Mouse (Mus musculus): ENCODE data around the gene S100a4.

The S100a4 gene

DNA sequence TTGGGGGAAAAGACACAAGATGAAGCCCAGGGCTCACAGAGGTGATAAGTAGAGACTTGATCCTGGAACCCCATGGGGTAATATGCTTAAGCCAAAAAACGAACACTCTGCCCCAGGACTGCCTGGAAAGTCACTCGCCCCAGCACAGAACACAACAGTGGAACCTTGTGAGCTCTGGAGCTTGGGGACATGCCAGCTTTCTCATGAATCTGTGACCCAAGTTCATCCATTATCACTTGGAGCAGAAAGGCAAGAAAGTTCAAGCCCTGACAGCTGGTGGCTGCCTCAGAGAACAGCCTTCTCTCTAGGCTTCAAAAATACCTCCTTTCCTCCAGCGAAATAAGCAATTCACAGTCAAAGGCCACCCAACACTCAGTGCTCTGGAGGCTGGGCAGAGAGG lies 4.2 kb upstream of the S100a4 start:
- DNase-seq (ENCODE audit: low read depth in 1 of 2, low spot score in 2 of 2), result no peak

DNA sequence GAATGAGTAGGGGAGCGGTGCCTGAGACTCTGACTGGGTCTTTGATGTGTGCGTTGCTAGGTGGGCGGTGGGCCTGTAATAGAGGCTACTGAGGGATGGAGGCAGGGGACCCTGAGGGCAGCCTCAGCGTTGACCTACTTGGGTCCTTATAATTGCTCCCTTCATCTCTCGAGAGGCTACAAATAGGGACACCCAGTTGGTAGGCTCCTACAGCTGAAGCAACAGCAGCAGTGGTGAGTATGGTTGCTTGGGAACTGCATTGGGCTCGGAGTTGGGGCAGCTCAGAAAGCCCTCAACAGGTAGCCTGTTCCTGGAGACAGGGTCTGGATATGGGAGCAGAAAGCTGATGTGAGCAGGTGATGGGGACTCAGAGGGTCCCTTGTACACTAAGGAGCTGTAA lies 3.5 kb upstream of the S100a4 start:
- no peak for DNase-seq (ENCODE audit: low read depth in 1 of 2, low spot score in 2 of 2)

DNA sequence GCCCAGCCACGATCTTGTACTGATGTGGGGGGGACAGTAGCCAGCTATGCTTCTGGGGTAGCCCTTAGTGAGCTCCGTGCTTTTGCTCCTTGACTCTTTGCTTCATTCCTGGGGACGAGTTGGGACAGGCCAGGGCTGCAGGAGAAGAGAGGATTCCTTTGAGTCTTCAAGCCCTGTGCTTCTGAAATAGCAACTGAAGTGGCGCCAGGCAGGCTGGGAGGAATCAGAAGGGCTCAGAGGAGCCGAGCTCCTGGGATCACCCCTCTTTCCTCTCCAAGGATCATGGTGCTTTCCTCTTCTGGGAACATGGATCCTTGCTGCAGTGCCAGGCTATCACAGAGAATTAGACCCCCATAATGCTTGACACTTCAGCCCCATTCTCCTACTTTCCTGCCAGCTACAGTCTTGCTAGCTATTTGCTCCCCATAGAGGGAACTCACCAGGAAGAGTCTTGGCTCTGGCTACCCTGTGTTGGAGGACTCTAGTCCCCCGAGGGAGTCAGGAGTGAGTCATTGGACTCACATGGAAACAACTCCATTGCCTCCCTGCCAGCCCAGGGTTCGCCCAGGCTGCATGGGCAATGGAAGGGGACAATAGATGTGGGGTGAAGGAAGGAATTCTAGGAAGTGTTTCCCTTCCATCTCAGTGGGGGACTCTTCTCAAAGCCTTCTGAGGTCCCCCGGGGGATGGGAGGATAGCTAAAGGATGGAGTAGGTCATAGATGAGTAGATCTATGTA lies 2.9 kb upstream of the S100a4 start:
- no peak for DNase-seq (ENCODE audit: low read depth in 1 of 2, low spot score in 2 of 2)

DNA sequence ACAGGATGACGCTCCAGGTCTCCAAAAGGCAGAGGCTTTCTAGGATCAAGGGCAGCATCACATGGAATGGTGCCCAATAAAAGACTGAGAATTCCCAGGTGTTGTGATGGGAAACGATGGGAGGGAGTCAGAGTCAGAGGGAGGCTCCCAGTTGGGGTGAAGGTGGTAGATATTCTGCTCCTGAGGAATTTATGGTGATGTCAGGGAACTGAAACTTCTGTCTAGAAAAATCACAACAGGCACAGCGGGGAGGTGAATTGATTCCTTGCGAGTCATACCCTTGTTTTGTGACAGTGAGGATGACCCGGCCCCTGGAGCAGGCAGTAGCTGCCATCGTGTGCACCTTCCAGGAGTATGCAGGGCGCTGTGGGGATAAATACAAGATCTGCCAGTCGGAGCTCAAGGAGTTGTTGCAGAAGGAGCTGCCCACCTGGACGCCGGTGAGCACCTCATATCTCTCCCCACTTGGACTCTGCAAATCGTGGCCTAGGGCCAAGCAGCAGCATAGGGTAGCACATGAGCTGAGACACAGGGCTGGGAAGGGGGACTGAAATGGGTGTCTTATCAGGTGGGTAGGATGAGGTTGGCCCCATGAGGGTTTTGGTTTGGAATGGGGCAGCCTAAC lies 2.0 kb upstream of the S100a4 start, which contains the start of gene Gm42674:
Gene Gm42674, plus strand, starts transcription at position 419 of the 625 bp plus-strand sequence.
- DNase-seq (ENCODE audit: low read depth in 1 of 2, low spot score in 2 of 2), result no peak

DNA sequence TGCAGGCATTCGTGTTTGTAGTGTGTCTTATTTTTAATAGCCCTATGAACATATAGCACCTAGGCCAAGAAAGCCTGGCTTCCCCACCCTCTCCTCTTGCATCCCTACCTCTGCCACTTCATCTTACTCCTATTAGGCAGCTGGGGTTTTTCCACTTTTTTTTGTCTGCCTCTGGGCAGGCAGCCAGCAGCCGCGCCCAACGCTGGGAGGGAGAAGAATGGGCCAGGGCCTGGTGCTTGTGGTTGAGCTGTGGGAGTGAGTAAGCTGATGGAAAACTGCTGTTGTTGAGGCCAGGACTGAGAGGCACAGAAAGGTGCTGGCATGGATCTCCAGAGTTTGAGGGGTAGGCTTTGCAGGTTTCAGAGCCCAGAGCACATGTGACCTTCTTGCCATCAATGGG lies 845 bp downstream of the S100a4 start:
- peak; percentile 75 to 78 for DNase-seq (ENCODE audit: low read depth in 1 of 2, low spot score in 2 of 2)

DNA sequence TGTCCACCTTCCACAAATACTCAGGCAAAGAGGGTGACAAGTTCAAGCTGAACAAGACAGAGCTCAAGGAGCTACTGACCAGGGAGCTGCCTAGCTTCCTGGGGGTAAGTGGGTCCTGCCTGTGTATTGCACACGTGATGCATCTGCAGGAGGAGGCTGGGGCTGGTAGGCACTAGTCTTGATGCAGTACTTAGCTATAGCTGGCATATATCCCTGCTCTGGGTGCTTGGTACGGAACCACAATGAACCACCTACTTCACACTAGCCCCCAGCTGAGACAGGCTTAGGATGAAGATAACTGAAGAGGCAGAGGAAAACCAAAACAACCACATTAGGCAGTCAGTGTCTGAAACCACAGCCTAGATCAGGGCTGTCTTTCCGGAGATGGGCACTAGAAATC lies 1.5 kb downstream of the S100a4 start:
- DNase-seq (ENCODE audit: low read depth in 1 of 2, low spot score in 2 of 2), result no peak

DNA sequence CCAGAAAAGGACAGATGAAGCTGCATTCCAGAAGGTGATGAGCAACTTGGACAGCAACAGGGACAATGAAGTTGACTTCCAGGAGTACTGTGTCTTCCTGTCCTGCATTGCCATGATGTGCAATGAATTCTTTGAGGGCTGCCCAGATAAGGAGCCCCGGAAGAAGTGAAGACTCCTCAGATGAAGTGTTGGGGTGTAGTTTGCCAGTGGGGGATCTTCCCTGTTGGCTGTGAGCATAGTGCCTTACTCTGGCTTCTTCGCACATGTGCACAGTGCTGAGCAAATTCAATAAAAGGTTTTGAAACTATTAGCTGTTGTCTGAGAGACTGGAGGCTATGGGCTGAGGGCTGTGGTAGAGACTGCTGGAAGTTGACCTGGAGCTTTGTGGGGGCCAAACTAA lies 2.2 kb downstream of the S100a4 start:
- no peak for DNase-seq (ENCODE audit: low read depth in 1 of 2, low spot score in 2 of 2)

DNA sequence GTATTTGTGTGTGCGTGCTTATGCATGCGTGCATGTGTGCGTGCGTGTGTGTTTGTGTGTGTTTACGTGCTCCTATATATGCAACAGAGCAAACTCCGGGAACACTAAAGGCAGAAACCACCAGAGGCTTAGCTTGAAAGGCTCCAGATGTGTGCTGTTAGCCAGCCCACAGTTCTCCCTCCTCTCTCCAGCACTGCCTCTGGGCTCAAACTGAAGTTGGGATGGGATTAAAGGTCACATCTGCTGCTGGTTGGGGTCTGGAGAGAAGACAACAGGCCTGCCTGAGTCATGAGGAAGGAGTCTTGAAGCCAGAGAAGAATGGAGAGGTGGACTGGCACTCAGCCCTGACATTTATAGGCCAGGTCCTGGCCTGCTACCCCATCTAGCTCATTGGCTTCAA lies 2.6 kb downstream of the S100a4 start:
- DNase-seq (ENCODE audit: low read depth in 1 of 2, low spot score in 2 of 2), result no peak

DNA sequence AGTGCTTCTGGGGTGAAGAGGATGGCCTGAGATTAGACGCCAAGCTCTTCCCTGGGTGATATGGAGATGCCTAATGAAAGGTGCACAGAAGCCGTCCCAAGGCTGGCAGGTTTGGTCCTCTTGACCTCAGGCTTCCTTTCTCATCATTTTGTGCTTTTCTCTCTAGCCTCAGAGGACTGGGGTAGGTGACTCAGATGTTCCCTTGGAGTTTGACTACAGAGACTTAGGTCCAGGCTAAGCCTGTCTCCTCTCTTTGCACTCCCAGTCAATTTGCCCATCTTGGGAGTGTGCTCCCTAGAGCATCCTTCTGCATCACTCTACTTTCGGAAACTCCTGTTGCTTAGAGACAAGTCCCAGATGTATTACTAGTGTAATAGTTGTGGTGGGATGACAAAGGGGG lies 3.8 kb downstream of the S100a4 start:
- DNase-seq (ENCODE audit: low read depth in 1 of 2, low spot score in 2 of 2), result no peak

DNA sequence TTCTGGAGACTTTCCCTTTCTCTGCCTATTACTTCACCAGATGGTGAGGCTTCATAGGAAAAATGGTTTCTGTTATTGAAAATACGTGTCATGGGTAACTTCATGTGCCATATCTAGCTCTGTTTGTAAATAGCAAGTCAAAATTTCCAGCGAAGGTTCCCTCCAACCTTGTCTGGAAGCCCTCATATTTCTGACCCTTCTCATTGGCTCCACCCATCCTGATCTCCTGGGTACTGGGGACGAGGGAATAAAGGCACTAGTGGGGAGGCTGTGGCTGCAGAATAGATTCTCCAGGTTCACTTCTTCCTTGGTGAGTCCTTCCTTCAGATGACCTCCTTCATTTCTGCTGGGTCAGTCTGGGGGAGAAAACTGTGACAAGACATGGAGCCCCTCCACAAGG lies 4.7 kb downstream of the S100a4 start, which contains the start of gene S100a5:
Gene S100a5, plus strand, starts transcription at position 301 of the 400 bp plus-strand sequence.
- DNase-seq (ENCODE audit: low read depth in 1 of 2, low spot score in 2 of 2), result no peak

DNA sequence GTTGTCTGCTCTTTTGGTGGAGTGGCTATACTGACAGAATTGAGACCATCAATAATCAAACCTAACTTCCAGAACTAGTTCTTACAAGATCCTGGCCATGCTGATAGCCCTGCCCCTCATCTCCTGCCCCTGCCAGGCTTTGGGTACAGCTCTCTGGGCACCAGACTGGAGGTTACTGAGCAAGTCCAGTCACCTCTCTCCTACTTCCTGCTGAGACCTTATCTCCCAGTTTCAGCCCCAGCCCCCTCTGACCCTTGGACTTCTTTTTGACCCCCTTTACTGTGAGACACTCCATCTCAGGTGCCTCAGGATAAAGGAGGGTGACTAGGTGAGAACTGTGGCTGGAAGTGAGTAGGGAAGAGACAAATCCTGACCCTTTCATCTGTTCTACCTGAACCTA lies 5.5 kb downstream of the S100a4 start:
- DNase-seq (ENCODE audit: low read depth in 1 of 2, low spot score in 2 of 2), result no peak

DNA sequence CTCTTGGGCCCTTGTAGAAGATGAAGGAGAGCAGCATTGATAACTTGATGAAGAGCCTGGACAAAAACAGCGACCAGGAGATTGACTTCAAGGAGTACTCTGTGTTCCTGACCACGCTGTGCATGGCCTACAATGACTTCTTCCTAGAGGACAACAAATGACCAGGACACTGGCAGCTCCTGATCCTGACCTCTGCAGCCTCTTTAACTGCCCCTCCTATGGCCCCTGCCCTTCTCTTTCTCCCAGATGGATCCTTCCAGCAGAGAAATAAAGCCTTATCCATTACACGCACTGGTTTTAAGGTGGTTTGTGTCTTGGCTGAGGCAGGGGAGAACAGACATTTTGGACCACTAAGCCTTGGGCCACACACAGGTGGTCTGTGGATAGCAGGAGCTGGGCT lies 7.9 kb downstream of the S100a4 start:
- DNase-seq (ENCODE audit: low read depth in 1 of 2, low spot score in 2 of 2), result no peak

DNA sequence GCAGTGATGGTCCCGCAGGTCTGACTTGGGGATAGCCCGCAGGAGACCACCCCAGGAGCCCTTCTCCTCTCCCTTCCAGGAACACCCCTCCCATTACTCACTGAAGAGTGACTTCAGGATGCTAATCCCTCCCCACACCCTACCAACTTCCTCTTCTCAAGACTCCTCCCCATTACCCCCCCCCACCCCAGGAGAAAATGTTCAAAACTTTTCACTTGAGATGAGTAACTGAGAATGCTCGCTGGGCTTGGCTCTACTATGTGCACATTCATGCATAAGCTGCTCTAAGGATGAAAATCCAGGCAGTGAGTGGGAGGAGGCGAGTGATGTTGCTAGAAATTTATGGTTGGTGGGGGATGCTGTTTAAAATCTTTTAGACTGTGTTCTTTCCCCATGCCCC lies 8.5 kb downstream of the S100a4 start:
- no peak for DNase-seq (ENCODE audit: low read depth in 1 of 2, low spot score in 2 of 2)

DNA sequence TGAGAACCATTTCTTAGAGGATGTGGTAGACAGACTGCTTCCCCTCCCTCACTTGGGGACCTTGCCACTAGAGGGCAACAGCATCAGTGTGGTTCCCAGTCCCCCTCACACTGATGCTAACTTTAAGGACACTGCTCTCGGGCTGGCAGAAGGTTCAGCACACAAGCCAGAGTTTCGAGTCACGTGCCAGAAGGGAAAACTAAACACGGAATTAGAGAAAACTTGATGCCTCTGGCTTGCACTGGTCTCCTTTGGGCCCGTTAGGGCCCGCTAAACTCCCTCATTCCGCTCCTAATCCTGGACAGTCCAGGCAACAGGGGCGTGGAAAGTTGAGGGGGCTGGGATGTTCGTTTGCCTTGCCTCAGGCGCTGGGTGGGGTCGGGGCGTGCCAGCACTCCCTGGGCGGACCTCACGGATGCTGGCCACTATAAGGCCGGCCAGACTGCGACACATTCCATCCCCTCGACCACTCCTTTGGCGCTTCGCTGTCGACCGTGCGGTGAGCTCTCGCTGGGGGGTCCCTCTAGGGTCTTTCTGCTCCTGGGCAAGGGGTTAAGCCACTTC lies 9.2 kb downstream of the S100a4 start, which contains the start of gene S100a6:
Gene S100a6, plus strand, starts transcription at position 155 of the 564 bp plus-strand sequence.
- DNase-seq (ENCODE audit: low read depth in 1 of 2, low spot score in 2 of 2), result peak in 1 of 2 experiments; percentile 50

DNA sequence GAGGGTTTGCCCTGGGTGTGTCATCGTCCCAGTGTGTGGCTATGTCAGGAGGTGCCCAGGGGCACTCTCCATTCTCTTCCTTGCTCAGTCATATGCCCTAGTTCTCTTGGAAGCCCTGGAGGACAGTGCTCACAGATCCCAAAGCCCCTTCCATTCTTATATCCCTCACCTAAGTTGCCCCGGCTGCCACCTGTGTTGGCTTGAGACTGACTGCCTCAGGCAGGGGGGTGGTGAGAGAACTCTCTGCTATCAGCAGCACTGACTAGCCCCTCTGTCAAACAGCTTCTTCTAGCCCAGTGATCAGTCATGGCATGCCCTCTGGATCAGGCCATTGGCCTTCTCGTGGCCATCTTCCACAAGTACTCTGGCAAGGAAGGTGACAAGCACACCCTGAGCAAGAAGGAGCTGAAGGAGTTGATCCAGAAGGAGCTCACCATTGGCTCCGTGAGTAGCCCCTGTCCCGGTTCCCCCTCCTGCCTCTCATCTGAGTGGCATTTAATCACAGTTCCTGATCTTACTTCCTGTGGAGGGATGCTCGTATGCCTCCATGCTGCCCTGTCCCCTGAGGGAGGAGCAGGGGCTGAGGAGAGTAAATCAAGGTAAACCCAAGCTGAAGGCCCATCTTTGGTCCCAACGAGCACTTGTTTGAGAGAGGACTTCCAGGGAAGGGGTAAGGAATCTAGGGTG lies 10.0 kb downstream of the S100a4 start:
- DNase-seq (ENCODE audit: low read depth in 1 of 2, low spot score in 2 of 2), result no peak

DNA sequence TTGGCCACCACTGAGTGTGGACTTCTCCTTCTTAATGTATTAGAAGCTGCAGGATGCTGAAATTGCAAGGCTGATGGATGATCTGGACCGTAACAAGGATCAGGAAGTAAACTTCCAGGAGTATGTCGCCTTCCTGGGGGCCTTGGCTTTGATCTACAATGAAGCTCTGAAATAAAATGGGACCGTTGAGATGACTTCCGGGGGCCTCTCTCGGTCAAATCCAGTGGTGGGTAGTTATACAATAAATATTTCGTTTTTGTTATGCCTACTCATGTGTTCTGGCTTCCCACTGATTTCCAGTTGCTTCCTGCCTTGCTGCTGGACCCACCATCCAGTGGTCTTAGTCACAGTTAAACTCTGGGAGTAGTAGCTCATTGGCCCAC lies 10.6 kb downstream of the S100a4 start:
- no peak for DNase-seq (ENCODE audit: low read depth in 1 of 2, low spot score in 2 of 2)

DNA sequence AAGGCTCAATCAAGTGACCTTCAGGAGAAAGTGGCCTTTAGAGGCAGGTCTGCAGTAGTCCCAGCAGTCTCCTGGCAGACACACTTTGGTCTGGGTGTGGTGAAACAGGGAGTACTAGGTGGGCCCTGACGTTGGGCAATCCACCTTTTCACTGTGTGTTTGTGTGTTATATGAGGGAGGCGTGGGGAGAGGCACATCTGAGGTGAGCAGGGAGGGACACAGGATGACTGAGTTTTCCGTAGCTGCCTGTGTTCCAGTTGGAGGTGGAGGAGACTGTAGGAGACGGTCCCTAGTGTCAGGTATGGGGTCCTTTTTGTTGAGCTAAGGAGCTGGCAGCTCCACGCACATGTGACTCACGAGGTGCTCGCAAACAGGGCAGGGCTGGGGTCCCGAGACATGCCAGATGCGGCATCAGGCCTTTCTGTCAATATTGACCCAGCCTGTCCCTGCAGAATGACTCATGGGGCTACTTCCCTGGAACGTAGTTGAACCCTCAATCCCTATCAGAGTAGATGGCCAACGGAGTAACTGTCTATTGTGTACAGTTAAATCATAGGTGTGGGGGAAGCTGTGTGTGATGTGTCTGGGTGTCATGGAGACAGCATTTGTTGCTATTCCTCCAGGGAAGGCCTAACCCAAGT lies 11.2 kb downstream of the S100a4 start:
- DNase-seq (ENCODE audit: low read depth in 1 of 2, low spot score in 2 of 2), result no peak

DNA sequence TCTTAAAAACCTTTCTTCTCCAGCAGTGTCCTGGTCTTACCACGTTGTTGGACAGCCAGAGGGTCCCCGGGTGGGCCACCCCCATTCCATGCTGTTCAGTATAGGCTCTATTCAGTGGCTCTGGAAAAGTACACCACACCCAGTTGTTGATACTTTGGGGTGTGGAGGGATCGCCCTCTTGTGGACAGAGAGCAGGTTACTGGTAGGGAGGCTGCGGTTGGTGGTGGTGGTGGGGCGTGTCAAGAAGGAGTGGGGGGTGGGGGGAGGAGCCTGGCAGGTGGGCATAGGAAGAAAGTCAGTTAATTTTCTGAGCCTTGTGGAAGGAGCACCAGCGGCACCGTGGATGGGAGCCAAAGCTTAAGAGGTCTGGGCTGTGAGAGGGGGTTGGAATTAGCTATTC lies 11.8 kb downstream of the S100a4 start:
- peak in 1 of 2 experiments; percentile 41 for DNase-seq (ENCODE audit: low read depth in 1 of 2, low spot score in 2 of 2)

DNA sequence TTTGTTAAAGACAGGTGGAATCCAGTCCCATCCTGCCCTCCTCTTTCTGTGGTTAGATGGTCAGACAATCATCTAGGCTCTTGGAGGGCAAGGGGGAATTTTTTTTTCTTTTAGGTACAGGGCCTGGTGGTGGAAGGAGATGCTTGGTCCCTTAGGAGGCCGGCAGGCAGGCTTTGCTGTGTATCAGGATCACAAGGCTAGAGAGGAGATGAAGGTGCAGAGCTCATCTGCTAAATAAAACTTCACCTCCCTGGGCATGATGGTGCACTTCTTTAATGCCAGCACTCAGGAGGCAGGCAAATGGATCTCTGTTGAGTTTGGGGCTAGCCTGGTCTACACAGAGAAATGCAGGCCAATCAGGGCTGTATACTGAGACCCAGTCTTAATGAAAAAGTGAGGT lies 12.3 kb downstream of the S100a4 start:
- DNase-seq (ENCODE audit: low read depth in 1 of 2, low spot score in 2 of 2), result no peak

DNA sequence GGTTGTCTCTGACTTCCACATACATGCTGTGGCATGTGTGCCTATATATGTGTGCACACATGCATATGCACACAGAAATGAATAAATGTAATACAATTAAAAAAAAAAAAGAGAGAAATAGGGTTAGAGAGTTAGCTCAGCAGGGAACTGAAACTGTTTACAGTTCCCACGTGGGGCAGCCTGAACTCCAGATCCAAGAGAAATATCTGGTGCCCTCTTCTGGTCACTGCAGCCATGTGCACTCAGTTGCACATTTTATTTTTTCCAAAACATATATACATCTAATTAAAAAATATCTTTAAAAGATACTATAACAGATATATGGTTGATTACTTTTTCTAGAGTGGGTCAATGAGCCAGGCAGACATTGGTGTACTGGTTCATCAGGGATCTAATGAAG lies 14.0 kb downstream of the S100a4 start:
- no peak for DNase-seq (ENCODE audit: low read depth in 1 of 2, low spot score in 2 of 2)

DNA sequence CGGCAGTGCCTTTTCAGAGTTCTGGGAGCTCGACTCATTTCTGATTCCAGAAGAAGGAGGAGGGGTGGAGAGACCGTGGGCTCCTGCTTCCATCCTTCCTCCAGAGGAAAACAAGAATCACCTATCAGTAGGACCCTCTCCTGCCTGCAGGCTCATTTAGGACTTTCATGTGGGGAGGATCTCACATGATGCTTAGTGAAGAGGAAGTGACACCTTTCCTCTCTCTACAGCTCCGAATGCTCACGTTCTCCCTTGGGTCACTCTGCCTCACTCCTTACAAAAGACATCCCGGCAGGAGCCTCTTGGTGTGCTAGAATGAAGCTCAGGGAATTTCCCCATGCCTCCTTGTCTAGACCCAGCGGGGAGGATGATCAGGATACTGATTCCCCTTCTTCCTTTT lies 18.0 kb downstream of the S100a4 start:
- DNase-seq (ENCODE audit: low read depth in 1 of 2, low spot score in 2 of 2), result no peak

Measured in monocyte, adult 2 months (primary cell).